Mouse (Mus musculus): Measurements from ENCODE around the gene Dstn.

Dstn gene

DNA sequence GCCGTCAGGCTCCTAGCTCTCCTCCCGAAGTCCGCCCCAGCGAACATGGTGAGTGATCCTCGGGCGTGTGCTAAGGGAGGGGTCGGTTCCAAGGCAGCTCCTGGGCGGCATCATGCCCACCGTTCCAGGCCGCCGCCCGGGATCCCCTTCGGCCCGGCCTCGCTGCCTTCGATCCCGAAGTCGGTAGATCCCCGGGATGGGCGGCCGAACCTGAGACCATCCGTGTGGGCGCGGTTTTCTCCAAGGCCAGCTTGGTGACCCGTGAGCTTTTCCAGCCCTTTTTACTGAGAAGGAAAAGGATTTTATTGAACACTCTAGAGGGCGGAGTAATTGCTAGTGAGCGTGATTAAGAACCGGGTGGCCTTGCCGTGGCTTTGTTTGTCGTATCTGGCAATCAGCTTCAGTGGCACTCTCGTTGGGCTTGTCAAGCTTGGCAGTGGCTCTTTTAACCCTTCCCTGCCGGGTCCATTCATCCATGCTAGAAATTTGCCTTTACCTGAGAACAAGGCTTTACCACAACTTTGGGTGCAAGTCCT, 548 bp downstream of the Dstn start:
- peak in 1 of 2 experiments; percentile 14 for DNase-seq (ENCODE audit: low spot score in 2 of 2)

- no peak for DNase-seq (ENCODE audit: low spot score in 2 of 2)
Observed at GRCm38 (mm10) chr2:143916229-143916628, 1.1 kb downstream of the Dstn start.

DNA sequence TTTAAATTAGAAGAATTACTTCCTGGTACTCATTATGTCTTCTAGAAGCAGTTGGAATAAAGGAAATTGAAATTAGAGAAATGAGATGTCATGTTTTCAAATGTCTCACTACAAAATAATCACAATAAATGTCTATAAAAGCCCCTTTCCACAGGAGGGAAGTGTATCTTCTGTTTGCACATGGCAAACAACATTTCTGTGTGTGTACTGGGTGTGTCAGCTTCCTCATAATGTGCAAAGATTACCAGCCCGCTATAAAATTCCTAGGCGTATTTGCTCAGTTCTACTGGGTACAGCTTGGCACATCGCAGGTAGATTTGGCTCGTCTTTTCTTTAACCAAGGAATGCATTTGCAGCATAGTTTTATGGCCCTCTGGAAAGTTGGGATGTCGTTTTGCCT, 2.5 kb downstream of the Dstn start:
- DNase-seq (ENCODE audit: low spot score in 2 of 2) = no peak

DNA sequence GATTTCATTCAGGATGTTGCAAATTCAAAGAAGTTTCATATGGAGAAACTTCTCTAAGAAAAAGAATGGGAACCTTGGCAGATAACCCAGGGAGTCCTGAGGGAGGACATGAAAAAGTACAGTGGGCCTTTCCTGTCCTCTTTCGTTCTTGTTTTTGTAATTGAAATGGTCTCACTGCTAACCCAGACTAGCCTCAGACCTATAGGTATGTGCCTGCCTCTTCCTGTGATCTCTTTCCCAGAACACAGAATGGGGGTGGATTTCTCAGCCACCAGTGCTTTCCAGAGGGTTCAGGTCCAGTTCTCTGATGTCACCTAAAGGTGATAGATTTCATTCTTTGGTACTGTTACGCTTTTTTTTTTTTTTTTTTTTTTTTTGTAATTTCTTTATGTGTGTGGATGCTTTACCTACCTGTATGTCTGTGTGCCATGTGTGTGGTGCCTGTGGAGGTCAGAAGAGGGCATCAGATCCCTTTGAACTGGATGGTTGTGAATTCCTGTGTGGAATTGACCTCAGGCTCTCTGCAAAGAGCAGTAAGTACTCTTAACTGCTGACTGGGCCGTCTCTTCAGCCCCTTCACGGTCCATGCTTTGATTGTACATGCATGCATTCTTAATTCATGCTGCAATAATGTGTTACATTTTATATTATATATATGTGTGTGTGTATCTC, 3.8 kb downstream of the Dstn start:
- DNase-seq (ENCODE audit: low spot score in 2 of 2) = no peak

DNA sequence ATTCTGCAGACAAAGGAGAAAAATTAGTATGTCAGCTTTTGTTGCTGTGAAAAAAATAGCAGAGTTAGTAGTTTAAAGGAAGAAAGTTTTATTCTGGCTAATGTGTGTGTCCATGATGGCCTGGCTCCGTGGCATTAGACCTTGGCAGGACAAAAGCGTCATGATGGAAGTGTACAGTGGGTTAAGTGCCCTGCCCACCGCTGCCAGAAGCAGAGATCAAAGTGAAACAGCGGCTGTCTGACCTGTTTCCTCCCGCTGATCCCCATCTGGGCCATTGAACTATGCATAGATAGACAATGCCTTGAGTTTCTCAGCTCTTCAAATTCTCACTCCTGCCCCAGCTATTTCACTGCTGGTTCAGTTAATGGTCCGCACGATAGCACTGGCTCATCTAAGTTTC, 9.0 kb downstream of the Dstn start:
- DNase-seq (ENCODE audit: low spot score in 2 of 2) = no peak

DNA sequence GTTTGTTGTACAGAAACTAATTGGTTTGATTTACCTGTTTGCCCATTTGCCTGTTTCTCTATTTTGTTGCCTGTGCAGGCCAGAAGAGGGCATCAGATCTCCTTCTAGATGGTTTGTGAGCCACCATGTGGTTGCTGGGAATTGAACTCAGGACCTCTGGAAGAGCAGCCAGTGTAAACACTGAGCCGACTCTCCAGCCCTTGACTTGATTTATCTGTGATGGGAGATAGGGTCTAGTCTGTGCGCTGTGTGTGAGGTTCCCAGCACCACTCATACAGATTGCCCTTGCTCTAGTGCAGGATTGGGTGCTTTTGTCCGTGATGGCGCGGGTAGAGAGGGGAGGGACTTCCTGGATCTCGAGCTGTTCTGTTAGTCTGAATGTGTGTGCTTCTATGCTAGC, 10.7 kb downstream of the Dstn start:
- no peak for DNase-seq (ENCODE audit: low spot score in 2 of 2)

DNA sequence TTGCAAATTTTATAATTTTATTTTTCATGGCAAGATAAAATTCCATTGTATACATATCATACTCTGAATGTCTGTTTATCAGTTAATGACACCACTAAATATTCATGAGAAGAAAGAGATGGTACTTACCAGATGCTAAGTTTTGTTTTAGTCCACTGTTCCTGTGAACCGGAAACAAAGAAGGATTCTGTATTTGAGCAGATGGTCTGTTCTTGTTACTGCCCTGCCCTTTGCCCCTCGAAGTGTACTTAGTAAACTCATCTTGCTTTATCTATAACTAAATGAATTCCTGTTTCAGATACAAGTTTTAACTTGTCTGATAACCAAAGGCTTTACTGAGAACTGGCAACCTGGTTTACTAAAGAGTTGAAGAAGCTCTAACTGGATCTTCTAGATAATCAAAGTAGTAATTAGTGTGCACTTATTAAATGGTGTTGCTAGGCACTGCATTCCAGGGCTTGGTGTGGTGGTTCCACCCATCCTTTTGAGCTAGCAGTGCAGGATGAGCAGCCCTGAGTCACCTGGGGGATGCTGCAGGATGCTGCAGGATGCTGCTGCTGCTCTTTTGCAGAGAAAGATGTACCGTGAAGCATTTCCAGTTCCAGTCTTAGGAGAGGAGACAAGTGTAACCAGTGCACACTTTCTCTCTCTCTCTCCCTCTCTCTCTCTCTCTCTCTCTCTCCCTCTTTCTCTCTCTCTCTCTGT, 14.6 kb downstream of the Dstn start:
- DNase-seq (ENCODE audit: low spot score in 2 of 2) = no peak

GRCm38 (mm10) chr2:143932340-143932873, 17.3 kb downstream of the Dstn start:
- DNase-seq (ENCODE audit: low spot score in 2 of 2) = no peak

DNA sequence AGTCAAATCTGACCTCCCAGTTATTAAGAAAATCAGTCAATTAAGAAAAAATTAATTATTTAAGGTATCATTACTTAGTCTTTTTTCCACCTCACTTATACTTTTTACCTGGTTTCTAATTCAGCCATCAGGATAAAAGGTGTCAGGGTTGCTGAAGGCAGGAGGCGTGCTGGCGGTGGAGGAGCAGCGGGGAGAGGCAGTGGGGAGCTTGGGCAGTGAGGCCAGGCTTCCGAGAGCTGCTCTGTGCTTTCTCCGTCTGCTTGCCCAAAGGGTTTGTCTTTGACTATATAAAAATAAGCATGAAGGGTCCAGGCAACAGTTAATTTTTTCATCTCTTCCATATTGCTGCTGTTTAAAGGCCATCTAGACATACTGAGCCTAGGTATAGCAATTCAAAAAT, 18.4 kb downstream of the Dstn start:
- DNase-seq (ENCODE audit: low spot score in 2 of 2) = no peak

GRCm38 (mm10) chr2:143934439-143934838, 19.3 kb downstream of the Dstn start:
- DNase-seq (ENCODE audit: low spot score in 2 of 2) = no peak

- DNase-seq (ENCODE audit: low spot score in 2 of 2) = no peak
Observed at GRCm38 (mm10) chr2:143937861-143938260, 22.7 kb downstream of the Dstn start.

- DNase-seq (ENCODE audit: low spot score in 2 of 2) = no peak
Observed at GRCm38 (mm10) chr2:143940406-143940805, 25.3 kb downstream of the Dstn start.

DNA sequence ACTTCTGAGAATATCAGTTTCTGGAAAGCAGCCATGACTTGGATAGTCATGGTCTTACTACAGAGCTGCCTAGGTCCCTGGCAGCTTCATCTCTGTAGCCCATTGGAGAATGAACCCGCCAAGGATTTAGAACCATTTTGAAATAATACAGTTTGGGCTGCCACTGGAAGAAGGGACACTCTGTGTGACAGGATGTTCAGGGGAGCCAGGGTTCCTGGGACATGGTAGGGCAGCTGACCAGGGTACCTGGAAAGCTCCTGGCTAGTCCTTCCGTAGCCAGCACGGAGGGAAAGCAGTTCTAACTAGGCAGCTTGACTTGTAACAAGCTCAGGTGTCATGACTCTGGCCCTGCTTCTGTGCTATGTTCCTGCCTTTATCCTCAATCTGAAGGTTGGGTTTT, 29.7 kb downstream of the Dstn start:
- DNase-seq (ENCODE audit: low spot score in 2 of 2) = no peak

DNA sequence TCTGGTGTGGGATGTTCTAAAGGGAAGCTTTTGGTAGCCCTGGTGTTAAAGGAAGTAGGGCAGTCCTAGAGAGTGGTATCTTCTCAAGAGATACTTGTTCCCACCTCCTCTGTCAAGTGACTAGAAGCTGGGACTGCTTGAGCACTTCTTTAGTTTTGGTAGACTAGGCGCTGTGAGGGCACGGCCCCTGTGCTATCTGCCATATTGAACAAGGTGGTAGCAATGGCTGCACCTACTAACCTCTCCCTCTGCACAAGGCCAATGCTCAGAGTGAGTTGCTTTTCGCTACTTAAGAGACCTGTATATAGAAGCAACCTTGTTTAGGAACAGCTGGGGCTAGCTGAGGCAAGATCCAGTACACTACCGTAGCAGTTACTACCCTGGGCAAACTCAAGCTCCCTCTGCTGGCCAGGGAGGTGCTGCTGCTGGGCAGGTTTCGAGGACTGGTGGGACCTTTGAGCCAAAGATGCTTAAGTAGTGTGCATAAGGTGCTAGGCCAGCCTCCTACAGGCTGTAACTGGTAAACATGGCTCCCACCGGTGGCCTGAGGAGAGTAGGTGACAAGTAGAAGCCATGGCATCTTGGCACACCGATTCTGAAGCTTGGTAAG, 30.5 kb downstream of the Dstn start:
- DNase-seq (ENCODE audit: low spot score in 2 of 2) = peak in 1 of 2 experiments; percentile 21

DNA sequence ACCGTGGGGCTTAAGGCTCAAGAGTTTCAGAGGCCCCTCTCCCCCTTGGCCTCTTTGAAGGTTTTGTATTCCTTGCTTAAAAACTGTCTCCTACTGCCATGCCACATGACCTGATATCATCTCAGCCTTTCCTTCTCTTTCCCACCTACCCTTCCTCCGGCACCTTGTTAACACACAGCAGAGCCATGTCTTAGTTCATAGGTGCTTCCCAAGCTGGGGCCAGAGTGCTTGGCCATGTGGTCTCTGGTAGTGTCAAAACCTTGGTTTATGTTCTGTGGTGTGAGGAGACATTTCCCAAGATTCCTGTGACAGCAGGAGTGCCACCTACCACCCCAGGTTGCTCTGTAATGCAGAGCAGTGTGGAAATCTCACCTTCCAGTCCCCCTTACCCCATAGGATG, 31.3 kb downstream of the Dstn start:
- no peak for DNase-seq (ENCODE audit: low spot score in 2 of 2)

DNA sequence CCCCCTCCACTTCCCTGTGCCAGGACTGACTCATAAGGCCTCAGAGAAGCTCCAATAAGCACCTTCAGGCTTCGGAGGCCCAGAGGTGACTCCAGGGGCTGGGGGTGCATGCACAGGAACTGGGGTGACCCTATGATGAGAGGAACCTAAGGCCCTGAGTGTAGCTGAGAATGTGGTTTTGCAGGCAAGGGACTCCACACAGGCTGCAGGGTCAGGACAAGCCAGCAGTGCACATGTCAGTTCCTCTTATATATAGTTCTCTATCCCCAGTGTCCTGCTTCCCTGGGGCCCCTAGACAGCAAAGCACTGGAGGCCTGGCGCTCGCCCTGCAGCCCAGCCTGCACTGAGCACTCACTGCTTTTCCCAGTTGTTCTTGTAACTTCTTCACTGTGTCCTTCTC, 32.9 kb downstream of the Dstn start:
- no peak for DNase-seq (ENCODE audit: low spot score in 2 of 2)

GRCm38 (mm10) chr2:143948416-143948815, 33.3 kb downstream of the Dstn start:
- no peak for DNase-seq (ENCODE audit: low spot score in 2 of 2)

DNA sequence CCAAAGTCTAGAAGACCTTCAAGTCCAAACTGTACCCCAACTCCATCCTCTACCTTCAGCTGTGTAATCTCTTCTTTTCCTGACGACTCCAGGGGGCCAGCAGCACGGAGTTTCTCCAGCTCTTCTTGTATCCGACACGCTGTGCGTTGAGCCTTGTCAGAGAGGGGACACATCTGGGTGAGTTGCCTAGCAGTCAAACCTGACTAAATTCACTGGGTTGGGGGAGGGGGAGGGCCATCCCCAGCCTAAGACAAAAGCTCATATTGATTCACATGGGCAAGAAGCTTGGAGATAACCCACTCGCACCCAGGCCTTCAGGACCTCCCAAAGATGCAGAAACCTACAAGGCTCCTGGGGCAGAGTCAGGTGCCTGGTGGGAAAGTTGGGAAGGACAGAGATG, 34.1 kb downstream of the Dstn start:
- DNase-seq (ENCODE audit: low spot score in 2 of 2) = no peak

GRCm38 (mm10) chr2:143950290-143951027, 35.3 kb downstream of the Dstn start:
- no peak for DNase-seq (ENCODE audit: low spot score in 2 of 2)

DNA sequence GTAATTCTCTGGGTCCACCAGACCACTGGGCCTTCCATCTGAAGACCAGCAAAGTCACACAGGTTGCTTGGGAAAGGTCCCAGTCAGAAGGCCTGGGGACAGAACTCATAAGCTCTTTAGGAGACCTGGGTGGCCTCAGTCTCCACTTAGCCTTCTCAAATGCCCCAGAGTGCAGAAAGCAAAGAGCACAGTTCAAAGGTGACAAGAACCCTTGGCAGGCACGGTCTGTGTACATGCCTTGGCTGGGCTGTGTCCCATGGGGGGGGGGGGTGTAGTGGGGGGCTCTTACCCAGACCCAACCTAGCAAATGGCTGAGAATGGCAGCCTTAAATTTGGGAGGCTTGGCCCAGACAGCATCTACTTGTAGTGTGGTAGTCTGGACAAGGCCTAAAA, 35.9 kb downstream of the Dstn start:
- no peak for DNase-seq (ENCODE audit: low spot score in 2 of 2)

DNA sequence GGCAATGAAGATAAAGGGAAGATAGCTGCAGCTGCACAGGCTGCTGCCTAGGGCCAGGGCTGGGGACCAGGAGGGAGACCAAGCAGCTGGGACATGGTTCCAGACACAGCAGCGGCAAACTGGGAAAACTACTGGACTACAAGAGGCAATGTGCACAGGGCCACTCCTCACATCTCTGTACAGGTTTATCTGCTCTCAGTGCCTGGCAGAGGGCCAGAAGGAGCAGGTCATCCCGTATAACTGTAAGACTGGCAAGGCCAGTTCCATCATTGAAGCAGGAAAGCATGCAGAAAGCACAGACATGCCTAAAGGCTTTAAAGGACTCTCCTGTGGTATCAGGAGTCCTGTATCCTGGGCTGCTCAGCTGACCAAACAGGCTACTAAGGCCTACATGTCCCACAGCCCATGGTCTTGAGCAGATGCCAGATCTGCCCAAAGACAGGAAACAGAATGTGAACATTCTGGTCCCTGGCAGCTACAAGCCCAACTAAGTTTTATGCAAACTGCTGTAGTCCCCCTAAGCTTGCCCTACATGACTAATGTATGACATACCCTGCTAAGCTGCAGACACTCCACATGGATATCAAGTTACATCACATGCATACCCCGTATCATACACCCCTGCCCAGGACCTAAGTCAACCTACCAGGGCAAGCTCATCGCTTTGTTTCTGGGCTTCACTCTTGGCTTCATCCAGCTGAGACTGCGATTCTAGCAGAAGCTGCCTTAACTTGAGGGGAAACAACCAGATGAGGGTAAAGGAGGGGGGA, 36.6 kb downstream of the Dstn start:
- no peak for DNase-seq (ENCODE audit: low spot score in 2 of 2)
